Mouse (Mus musculus) embryo, embryonic 10 days (tissue): Measurements from ENCODE around the gene Tmed9.
"Not testable (repeated sequence)": the region's sequence is repeated elsewhere in the genome, so short reads cannot be mapped to it uniquely, and the experiment has no call there.

ENCODE experiments used
- DNase-seq: peaks from one replicate; pipeline ENCODE4 v3.0.0-alpha.2; 2015; ENCODE audit warnings: low spot score

Gene Tmed9

DNA sequence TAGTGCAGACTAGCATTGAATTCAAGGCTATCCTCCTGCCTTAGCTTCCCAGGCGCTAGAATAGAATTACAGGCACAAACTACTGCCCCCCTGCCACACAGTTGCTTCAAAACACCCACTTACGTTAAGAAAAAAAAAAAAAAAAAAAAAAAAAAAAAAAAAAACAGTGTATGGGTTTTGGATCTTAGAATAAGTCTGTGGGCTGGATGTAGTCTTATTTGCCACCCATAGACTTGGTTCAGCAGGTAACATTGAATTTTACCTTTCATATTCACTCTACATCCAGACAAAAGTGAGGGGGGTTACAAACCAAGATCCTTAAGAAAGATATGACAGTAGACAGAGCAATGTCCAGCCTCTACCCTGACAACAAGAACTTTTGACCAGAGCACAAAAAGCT lies 5.6 kb upstream of the Tmed9 start:
- no peak for DNase-seq

DNA sequence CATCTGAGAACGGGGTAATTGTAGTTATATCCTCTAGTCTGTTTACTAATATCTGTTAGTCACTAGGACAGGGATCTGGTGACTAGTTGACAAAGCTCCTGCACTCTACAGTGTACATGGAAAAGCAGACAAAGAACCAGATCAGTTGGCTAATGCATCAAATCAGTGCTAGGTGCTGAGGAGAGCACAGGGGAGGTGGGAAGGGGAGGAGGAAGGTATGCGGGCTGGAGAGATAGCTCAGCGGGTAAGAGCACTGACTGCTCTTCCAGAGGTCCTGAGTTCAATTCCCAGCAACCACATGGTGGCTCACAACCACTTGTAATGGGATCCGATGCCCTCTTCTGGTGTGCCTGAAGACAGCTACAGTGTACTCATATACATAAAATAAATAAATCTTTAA lies 5.0 kb upstream of the Tmed9 start:
- DNase-seq: not testable (repeated sequence)

DNA sequence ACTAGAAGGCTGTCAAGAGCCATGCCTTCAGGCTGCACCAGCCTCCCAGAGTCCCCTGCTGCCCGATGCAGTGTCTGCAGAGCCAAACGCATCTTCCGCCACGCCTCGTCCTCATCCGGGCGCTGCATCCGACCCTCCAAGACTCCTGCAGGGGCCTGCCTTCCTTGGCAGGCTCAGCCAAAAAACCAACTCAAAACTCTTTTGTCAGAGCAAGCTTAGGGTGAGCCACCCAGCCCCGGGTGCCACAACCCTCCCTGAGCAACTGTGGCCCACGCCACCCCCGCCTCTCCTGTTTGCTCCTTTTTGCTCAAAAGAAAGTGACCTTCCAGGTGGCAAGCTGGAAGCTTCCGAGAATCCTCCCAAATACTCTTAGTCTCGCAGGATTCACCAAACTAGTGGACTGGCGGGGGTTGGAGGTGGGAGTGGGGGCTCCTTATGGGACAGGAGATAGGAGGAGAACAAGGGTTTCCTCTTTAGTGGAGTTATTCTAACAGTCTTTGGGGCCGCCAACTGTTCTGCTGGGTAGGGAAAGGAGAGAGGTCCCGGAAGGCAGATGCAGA lies 3.7 kb upstream of the Tmed9 start:
- peak; percentile 53 for DNase-seq

DNA sequence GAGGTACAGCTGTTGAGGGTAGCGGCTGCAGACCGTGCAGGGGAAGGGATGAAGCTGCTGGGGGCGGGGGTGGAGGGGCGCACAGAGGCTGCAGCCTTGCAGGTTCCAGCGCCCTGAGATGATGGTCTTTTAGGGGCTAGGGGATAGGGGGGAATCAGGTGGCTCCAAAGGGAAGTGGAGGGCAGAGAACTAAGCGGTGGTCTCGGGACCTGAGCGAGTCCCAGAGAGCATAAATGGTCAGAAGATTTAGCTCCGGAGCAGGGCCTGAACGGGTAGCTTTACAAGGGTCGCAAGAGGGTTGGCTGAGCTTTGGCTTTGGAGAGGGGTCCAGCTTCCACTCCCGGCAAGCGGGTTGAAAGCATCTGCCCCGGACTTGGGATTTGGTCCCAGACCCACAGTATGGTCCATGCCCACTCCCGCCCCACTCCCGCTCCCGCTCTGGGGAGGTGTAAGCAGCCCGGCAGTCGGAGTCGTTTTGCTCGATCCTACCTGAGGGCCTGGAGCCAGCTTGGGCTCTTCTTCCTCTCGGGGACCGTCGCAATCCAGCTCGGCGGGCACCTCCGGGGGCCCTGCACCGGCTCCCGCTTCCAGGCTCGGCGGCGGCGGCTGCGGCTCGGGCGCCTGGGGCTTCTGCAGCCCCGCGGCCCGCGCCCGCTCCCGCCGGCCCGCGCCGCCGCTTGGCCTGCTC lies 3.1 kb upstream of the Tmed9 start:
- DNase-seq: peak; percentile 21

DNA sequence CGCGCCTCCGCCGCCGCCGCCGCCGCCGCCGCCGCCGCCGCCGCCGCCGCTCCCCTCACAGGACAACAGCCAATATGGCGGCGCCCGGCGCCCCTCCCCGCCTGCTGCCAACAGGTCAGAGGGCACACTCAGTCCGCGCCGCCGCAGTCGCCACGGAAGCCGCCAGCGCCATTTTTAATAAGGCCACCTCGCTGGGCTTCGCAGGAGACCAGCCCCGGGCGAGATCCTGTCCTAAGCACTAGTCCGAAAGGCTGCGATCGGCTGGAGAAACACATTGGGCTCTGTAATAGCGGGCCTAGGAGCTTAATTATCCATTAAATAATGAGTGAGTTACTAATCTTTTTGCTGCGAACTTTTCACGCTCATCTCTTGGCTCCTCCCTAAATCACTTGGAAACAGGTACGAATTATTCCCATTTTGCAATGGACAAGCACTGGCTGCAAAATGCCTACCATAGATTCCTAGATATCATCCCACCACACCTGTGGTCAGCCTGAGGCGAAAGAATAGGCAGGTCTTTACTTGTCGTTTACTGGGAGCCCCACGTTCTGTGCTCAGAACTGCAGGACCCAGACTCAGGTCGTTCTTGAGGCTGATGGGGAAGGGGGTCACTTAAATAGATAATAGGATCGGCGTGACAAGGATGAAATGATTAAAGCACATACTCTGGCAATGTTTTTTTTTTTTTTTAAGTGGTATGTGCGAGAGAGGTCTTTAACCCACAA lies 2.3 kb upstream of the Tmed9 start, which contains the start of gene Fam193b:
Fam193b (minus strand) TSS at position 94 of the 725 bp plus-strand sequence.
- peak; percentile 96 for DNase-seq

DNA sequence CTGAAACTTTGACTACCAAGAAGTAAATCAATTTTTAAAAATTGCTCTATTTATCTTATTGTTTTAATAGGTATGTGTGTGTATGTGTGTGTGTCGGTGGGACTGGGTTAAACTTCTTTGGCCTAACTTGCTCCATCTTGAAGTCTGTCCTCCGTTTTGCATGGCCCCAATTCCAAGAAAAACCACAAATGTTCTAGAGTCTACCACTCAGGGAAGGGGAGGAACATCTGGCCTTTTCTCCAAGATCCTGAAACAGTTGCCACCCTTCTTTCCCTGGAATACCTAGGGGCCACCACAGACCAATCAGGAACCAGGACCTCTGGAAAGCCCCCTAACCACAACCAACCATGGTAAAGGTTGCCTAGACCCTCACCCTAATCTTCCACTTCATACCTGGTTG lies 1.6 kb upstream of the Tmed9 start:
- DNase-seq: no peak

DNA sequence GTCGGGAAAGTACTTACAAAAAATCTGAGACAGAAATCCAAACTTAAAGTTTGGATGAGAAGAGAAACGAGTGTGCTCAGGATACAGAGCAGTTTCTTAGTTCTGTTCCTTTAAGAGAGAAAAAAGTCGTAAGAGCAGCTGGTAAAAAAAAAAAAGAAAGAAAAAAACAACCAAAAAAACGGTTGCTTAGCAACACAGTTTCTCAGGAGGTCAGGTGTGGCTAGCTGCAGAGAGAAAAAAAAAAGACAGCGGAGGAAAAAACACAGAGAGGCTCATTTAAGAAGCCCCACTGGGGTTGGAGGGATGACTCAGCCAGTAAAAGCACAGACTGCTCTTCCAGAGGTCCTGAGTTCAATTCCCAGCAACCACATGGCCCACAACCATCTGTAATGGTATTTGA lies 789 bp downstream of the Tmed9 start:
- no peak for DNase-seq

DNA sequence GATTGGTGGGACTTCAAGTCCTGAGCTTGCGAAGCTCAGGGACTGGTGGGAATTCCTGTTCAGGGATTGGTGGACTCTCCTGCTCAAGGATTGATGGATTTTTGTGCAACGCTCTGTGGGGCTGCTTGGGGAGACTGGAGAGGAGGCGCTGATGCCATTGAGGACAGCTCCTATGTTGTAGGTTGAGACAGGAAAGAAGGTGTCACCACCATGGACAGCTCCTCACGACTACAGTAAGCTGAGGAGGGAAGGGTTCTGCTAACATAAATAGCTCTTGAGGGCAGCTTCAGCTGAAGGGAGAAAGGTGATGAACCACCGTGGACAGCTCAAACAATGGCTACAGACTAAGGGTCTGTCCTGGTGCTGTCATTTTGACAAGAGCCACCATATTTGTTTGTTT lies 2.4 kb downstream of the Tmed9 start:
- DNase-seq: peak; percentile 15

DNA sequence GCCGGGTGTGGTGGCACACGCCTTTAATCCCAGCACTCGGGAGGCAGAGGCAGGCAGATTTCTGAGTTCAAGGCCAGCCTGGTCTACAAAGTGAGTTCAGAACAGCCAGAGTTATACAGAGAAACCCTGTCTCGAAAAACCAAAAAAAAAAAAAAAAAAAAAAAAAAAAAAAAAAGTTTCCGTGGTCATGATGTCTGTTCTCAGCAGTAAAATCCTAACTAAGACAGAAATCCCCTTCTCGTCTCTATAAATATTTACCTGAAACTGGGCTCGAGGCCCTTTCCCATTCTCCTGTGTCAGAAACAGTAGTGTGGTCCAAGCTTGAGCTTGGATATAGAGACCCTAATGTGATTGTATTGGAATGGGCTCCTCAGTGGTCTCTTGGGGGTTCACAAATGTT lies 3.3 kb downstream of the Tmed9 start:
- DNase-seq: not testable (repeated sequence)

DNA sequence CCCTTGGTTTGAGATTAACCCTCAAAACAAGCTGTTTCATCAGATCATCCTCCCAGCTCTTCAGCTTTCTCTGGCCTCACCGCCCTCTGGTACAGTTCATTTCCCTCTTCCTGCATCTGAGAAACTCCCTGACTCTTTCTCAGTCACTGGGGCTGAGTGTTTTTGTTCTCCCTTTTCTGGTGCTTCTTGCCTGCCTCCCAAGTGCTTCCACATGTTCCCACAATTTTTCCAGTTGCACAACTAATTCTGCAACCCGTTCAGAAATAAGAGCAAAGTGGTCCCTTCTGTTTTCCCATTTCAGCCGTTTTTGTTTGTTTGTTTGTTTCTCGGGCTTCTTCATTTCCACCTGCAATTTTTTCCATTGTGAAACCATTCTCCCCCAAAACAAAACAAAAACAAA lies 4.6 kb downstream of the Tmed9 start:
- DNase-seq: no peak

DNA sequence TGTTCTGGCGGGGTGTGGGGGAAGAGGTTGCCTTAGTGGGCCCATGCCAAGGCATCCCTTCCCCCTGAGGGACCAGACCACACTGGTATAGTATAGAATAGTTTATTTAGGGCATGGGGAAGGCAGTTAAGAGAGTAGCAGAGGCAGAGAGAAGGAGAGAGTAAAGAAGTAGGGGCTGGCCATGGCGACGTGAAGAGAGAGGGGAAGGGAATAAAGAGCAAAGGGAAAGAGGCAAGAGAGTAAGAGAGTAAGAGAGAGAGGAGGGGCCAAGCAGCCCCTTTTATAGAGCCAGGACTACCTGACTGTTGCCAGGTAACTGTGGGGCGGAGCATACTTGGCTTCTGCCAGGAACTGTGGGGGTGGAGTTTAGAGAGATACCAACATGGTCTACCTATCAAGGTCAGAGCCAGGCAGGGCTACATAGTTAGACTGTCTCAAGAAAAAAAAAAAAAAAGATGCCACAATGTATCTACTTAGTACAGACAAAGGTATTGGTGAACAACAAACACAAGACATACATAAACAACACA lies 18.5 kb downstream of the Tmed9 start:
- DNase-seq: no peak

DNA sequence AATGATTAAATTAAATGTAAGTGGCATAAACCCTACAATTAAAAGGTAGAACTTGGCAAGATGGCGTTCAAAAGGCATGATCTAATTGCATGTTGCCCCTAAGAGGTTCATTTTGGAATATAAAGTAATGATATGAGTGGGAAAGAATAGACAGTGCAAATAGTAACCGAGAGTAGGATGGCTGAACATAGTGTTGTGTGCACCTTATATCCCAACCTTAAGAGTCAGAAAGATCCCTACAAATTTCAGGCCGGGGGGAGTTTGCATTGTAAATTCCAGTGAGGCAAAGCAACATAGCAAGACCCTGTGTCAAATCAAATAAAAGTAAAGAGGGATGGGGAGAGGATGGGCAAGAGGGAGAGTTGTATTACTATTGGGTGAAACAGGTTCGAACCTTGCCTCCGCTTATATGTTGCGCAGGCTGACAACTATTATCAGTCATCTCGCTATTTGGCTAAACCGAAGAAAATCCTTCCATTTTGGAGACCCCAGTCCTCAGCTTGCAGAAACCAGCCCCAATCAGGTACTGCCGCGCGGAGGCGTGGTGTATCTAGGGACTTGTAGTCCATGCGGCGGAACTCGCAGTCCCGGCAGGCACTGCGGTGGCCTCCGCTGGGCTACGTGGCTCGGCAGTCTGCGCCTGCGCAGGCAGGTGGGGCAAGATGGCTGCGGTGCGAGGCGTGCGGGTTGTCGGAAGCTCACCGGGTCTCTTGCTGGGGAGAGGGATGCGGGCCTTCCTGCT lies 19.2 kb downstream of the Tmed9 start:
- DNase-seq: peak; percentile 99

DNA sequence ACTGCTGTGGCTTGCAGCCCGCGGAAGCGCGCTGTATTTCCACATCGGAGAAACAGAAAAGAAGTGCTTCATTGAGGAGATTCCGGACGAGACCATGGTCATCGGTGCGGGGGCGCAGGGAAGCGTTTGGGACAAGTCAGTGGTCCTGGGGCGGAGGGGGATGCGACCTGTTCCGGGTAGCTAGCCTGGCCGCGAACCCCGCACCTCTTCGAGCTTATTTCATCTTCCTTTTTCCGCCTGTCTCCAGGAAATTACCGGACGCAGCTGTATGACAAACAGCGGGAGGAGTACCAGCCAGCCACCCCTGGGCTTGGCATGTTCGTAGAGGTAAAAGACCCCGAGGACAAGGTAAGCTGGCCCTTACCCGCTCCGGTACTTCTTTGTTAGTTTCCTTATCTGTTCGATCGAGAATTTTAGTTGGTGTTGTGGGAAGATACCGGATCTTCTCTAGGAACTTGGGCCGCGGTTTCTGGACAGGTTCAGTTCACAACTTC lies 19.8 kb downstream of the Tmed9 start:
- no peak for DNase-seq

DNA sequence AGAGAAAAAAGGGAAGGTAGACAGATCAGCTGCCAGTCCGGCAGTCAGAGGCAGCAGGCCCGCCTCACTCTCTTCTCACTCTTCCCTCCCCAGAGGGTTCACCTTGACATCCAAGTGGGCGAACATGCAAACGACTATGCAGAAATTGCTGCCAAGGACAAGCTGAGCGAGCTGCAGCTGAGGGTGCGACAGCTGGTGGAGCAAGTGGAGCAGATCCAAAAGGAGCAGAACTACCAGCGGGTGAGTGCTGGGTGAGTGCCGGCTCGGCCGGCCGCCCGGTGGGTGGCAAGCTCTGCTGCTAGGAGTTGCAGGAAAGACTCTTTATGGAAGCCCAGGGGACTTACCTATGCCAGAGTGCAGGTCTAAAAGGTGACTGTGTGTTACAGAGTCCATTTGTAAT lies 21.8 kb downstream of the Tmed9 start:
- no peak for DNase-seq

DNA sequence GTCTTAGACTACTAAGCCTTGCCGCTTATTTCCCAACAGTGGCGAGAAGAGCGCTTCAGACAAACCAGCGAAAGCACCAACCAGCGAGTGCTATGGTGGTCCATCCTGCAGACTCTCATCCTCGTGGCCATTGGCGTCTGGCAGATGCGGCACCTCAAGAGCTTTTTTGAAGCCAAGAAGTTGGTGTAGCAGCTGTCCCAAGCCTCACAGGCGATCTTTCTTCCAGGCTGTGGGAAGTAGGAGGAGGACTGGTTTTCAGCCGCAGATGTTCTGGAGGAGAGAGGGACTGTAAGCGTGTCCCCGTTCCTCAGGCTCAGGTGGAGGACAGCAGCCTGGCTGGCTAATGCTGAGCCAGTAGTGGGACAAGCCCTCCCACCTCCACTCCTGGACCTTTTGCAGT lies 23.3 kb downstream of the Tmed9 start:
- DNase-seq: no peak

DNA sequence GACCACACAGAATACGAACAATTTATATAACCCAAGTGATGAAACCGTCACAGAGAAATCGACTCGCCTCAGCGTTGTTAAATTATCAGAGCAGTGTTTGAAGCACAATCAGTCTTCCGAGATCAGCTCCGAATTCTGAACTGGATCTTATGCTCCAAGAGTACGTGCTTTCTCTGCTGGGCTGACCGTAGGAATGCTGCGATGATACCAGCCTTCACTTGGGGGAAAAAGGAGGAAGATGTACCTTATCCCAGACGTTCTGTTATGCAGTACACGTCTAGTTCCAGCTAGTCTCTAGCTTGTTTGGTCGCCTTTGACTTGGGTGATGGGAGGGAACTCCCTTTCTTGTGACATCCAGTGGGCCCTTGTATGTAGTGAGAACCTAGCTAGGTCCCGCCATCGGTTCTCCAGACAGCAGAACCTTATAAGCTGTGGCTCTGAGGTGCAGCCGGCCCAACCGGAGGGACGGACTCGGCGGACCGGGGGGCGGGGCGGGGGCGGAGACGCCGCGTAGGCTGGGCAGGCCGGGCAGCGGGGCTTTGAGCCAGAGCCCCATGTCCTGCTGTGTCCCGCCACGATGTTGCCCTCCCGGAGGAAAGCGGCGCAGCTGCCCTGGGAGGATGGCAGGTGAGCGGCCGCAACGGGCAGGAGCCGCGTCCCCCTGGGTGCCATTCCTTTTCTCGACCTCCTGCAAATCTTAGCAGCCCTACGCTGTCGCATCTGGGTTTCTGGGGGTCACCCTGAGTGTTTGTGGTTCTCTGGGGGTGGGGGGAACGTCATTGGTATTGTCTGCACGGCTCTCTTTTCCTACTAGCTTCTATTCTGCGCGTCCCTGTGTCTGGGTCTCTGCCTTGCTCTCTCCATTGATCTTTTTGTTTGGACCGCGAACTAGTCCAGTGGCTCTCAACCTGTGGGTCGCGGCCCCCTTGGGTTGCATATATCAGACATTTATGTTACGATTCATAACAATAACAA lies 26.3 kb downstream of the Tmed9 start, which contains the start of gene B4galt7:
B4galt7 (plus strand) TSS at position 331 of the 975 bp plus-strand sequence.
- peak; percentile 80 for DNase-seq

DNA sequence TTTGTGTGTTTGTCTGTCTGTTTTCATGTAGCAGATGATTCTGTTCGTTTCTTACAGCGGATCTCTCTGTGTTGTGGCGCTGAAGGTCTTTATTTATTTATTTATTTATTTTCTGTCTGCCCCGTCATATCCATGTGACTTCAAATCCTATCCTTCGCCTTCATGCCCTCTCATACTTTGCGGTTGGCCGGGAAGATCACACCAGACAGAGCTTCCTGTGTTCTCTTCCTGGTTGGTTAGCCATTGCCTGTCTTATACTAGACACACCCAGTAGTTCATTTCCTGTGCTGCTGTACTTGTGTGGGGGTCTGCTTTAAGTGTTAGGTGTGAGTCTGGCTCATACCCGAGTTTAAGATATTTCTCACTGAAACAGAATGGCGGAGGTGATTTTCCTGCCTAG lies 27.1 kb downstream of the Tmed9 start:
- peak; percentile 26 for DNase-seq

DNA sequence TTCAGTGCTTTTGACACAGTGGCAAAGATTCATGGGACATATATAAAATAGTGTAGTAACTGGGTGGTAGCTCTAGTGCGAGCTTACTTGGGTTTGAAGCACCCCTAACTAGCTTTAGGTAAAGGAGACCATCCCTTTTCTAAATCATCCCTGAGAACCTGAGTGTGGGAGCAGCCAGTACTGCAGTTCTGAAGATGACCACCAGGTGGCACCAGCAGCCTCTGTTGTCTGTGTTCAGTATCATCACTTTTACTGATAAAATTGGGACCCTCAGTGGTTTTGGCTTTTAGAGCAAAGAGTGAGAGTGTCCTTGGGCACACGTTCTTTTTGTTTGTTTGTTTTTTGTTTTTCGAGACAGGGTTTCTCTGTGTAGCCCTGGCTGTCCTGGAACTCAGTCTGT lies 28.1 kb downstream of the Tmed9 start:
- peak; percentile 87 for DNase-seq

DNA sequence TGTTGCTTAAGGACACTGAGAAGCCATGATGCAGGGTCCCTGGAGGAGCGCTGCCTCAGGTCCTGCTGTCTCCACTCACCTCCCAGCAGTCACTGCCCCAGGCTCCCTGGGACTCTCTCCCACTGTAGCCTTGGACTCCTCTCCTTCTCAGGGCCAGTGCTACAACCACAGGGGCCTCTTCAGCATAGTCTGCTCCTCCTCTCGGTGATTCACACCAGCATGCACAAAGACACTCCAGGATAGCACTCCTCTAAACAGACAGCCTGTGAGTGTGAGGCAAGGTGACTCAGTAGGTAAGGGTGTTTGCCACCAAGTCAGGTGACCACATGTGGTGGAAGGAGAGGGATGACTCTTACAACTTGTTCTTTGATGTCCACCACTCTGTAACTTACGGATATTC lies 31.1 kb downstream of the Tmed9 start:
- DNase-seq: no peak

DNA sequence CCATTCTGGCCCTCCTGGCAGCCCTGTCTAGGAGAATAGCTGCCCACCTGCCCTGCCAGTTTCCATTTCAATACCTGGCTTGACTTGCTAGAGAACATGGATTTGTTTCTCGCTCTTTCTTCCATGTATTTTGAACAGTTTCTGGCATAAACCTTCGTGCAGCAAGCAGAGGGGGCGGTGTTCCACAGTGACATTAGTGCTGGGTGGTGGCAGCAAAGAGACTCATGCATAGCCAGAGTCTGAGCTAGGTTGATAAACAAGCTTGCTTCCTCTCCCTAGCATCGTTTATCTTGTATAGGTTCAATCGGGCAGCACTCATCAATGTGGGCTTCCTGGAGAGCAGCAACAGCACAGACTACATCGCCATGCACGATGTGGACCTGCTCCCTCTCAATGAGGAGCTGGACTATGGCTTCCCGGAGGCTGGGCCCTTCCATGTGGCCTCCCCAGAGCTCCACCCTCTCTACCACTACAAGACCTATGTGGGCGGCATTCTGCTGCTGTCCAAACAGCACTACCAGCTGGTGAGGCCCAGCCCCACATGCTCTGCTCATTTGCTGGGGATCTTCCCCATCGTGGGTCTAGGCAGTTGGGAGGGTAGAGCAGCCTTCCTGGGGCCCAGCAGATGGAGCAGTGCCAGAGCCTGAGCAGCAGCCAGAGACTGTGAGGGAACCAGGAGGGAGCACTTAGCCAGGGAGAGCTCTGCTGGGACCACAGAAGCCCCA lies 33.5 kb downstream of the Tmed9 start:
- no peak for DNase-seq
